Mouse (Mus musculus) CH12.LX (cell line): ENCODE measurements around the gene Ttpal.

ENCODE experiments used
- HCFC1 ChIP-seq: IDR thresholded peaks from 2 replicates; pipeline ENCODE4 v1.6.1; 2012; ENCODE audit warnings: low read depth, mild to moderate bottlenecking, inconsistent platforms, low read length, improper control_type of control experiment
- NRF1 ChIP-seq: IDR thresholded peaks from 2 replicates; pipeline ENCODE4 v1.6.1; 2014; ENCODE audit warnings: low read depth, mild to moderate bottlenecking, inconsistent platforms, low read length, improper control_type of control experiment, moderate library complexity
- POLR2A ChIP-seq: IDR thresholded peaks from 2 replicates; pipeline ENCODE4 v1.6.1; 2011; ENCODE audit warnings: low read depth, mild to moderate bottlenecking, improper control_type of control experiment, low read length

DNA sequence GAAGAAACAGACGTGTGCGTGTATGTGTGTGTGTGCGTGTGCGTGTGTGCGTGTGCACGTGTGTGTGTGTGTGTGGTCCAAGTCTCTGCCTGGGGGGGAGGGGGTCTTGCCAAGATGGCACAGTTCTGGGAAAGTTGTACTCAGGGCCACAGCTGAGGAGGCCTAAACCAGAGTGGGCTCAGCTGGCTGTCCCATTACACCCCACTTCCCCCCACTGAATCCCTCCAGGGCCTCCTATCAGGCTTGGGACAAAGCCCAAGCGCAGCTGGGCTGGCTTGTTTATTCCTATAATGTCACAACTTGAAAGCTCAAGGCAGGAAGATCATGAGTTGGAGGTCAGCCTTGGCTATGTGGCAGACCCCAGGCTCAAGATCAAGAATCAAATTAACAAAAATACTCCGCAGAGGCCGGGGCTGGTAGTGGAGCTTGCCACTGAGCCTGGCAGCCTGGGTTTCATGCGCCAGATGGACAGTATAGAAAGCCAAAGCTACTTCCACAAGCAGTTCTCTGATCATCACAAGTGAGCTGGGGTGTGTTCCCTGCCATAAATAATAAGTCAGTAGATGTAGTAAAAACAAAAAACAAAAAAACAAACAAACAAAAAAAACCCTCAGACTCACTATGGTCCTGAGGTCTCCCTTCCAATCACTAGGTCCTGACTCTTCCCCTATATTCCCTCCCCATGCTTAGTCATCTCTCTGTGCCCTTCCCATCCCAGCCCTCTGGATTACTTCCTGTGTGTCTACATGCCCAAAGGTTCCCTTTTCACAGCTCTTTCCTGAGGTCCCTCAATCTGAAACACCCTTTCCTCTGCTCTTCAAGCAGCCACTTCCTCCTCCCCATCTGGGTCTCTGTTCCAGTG is 18.7 kb upstream of the Ttpal start:
- no peak for TF ChIP-seq POLR2A
- no peak for TF ChIP-seq NRF1
- TF ChIP-seq HCFC1: no peak
